Mouse (Mus musculus) neural tube, embryonic 12.5 days (tissue): ENCODE measurements at regions not wholly inside any gene's neighbourhood (a gene's known extent, or its start where the extent isn't known, plus 50 kb on each side); places are given as distances from the start of the nearest gene placed in this dataset.
A peak's percentile ranks its signal among the peaks of the same experiment; 100 is the strongest.

ENCODE experiments used
- ATAC-seq: fragments of 200-750 bp; cut with Nextera tagmentation; 2 replicates; pipeline ENCODE4 v1.8.0; 2017; ENCODE audit warnings: low read depth, mild to moderate bottlenecking, moderate TSS enrichment, moderate library complexity; ENCODE audit not compliant: low FRiP score
- H3K27ac ChIP-seq: fragments of 300-500 bp; sonication (generic); 2 replicates; pipeline ENCODE4 v1.5.1; 2016
- H3K27me3 ChIP-seq: fragments of 300-500 bp; sonication (generic); replicated peaks from 2 replicates; pipeline ENCODE4 v1.6.1; 2016; ENCODE audit warnings: mild to moderate bottlenecking
- H3K36me3 ChIP-seq: fragments of 300-500 bp; sonication (generic); 2 replicates; pipeline ENCODE4 v1.6.1; 2016; ENCODE audit warnings: mild to moderate bottlenecking
- H3K4me1 ChIP-seq: fragments of 300-500 bp; sonication (generic); 2 replicates; pipeline ENCODE4 v1.6.1; 2016
- H3K4me2 ChIP-seq: fragments of 300-500 bp; sonication (generic); replicated peaks from 2 replicates; pipeline ENCODE4 v1.6.1; 2016; ENCODE audit warnings: mild to moderate bottlenecking
- H3K4me3 ChIP-seq: fragments of 300-500 bp; sonication (generic); 2 replicates; pipeline ENCODE4 v1.5.1; 2016
- H3K9ac ChIP-seq: fragments of 300-500 bp; sonication (generic); 2 replicates; pipeline ENCODE4 v1.6.1; 2016; ENCODE audit warnings: mild to moderate bottlenecking
- H3K9me3 ChIP-seq: fragments of 300-500 bp; sonication (generic); 2 replicates; pipeline ENCODE4 v1.6.1; 2016; ENCODE audit warnings: mild to moderate bottlenecking
- WGBS: fragments of 180-500 bp; shearing (Covaris S2); methylation state at CpG from one replicate; pipeline ENCODE4 v1.1.7; 2016; 5-methylcytosine and 5-hydroxymethylcytosine counted together

- no peak overlapping the region for H3K27ac ChIP-seq
- WGBS: 40% methylated on average over 13 of the region's 13 CpGs
Observed at GRCm38 (mm10) chr4:48725660-48726348, 62.5 kb downstream of the Cavin4 start.

GRCm38 (mm10) chr4:48726349-48726835, 63.1 kb downstream of the Cavin4 start:
- Histone ChIP-seq H3K9me3 (no peaks in the 10 kb centered on the region), H3K27ac (no peak overlapping the region), H3K9ac (no peak overlapping the region), H3K4me2 (no peak overlapping the region), H3K36me3 (no peaks in the 10 kb centered on the region), H3K4me3 (no peak overlapping the region), H3K4me1 (peaks cover 7% of the 10 kb centered on the region), H3K27me3 (no peaks in the 10 kb centered on the region)
- ATAC-seq: peak; percentile 57
- WGBS: 62% methylated on average over 11 of the region's 11 CpGs

More at GRCm38 (mm10) chr4:48725660-48726348, 62.5 kb downstream of the Cavin4 start:
- no peak overlapping the region for H3K9ac ChIP-seq
- H3K9me3 ChIP-seq: no peaks in the 10 kb centered on the region
- peak; percentile 81 for ATAC-seq
- 0 out of 2 replicates have a peak overlapping the region, but pooled peaks have one; percentile 7 for H3K4me2 ChIP-seq
- H3K27me3 ChIP-seq: no peaks in the 10 kb centered on the region
- H3K36me3 ChIP-seq: no peaks in the 10 kb centered on the region
- H3K4me3 ChIP-seq: no peak overlapping the region
- H3K4me1 ChIP-seq: peaks cover 7% of the 10 kb centered on the region

GRCm38 (mm10) chr4:48734854-48735564, 71.7 kb downstream of the Cavin4 start:
- peak; percentile 68; the same call in 1 of the 2 replicates for ATAC-seq
- no peak overlapping the region for H3K9ac ChIP-seq
- WGBS: 68% methylated on average over 10 of the region's 10 CpGs

GRCm38 (mm10) chr4:48746237-48746636, 82.9 kb downstream of the Cavin4 start:
- no peak overlapping the region for H3K4me2 ChIP-seq
- H3K4me3 ChIP-seq: no peak overlapping the region
- no peaks in the 10 kb centered on the region for H3K36me3 ChIP-seq
- WGBS: 85% methylated on average over 3 of the region's 3 CpGs
- H3K27ac ChIP-seq: no peak overlapping the region
- no peaks in the 10 kb centered on the region for H3K9me3 ChIP-seq
- no peaks in the 10 kb centered on the region for H3K4me1 ChIP-seq
- no peak for ATAC-seq
- no peaks in the 10 kb centered on the region for H3K27me3 ChIP-seq
- H3K9ac ChIP-seq: no peak overlapping the region

More at GRCm38 (mm10) chr4:48734854-48735564, 71.7 kb downstream of the Cavin4 start:
- Histone ChIP-seq H3K36me3 (no peaks in the 10 kb centered on the region), H3K27ac (no peak overlapping the region), H3K4me2 (no peak overlapping the region), H3K27me3 (no peaks in the 10 kb centered on the region), H3K4me1 (0 out of 2 replicates have a peak, but pooled peaks cover 4% of the 10 kb centered on the region), H3K4me3 (no peak overlapping the region), H3K9me3 (no peaks in the 10 kb centered on the region)

GRCm38 (mm10) chr4:48749566-48749965, 86.3 kb downstream of the Cavin4 start:
- 88% methylated on average over 7 of the region's 7 CpGs for WGBS
- H3K36me3 ChIP-seq: no peaks in the 10 kb centered on the region
- no peak overlapping the region for H3K4me3 ChIP-seq
- no peak overlapping the region for H3K27ac ChIP-seq
- H3K4me2 ChIP-seq: no peak overlapping the region
- no peaks in the 10 kb centered on the region for H3K27me3 ChIP-seq
- H3K9me3 ChIP-seq: no peaks in the 10 kb centered on the region
- no peaks in the 10 kb centered on the region for H3K4me1 ChIP-seq
- no peak overlapping the region for H3K9ac ChIP-seq
- no peak for ATAC-seq

GRCm38 (mm10) chr4:48750087-48750486, 86.8 kb downstream of the Cavin4 start:
- H3K9me3 ChIP-seq: no peaks in the 10 kb centered on the region
- H3K4me2 ChIP-seq: no peak overlapping the region
- H3K27me3 ChIP-seq: no peaks in the 10 kb centered on the region
- no peaks in the 10 kb centered on the region for H3K36me3 ChIP-seq
- ATAC-seq: no peak
- WGBS: 88% methylated on average over 5 of the region's 5 CpGs
- no peak overlapping the region for H3K9ac ChIP-seq
- no peak overlapping the region for H3K27ac ChIP-seq
- no peaks in the 10 kb centered on the region for H3K4me1 ChIP-seq
- no peak overlapping the region for H3K4me3 ChIP-seq

- no peaks in the 10 kb centered on the region for H3K9me3 ChIP-seq
- H3K27ac ChIP-seq: no peak overlapping the region
- H3K4me3 ChIP-seq: no peak overlapping the region
- H3K4me2 ChIP-seq: no peak overlapping the region
- no peaks in the 10 kb centered on the region for H3K36me3 ChIP-seq
- H3K27me3 ChIP-seq: no peaks in the 10 kb centered on the region
- H3K9ac ChIP-seq: no peak overlapping the region
- 80% methylated on average over 13 of the region's 13 CpGs for WGBS
- H3K4me1 ChIP-seq: no peaks in the 10 kb centered on the region
- no peak for ATAC-seq
Observed at GRCm38 (mm10) chr4:48754466-48755171, 91.3 kb downstream of the Cavin4 start.

GRCm38 (mm10) chr4:48760625-48761024, 97.3 kb downstream of the Cavin4 start:
- ATAC-seq: no peak
- Histone ChIP-seq H3K9ac (no peak overlapping the region), H3K4me2 (no peak overlapping the region), H3K27me3 (no peaks in the 10 kb centered on the region), H3K27ac (no peak overlapping the region), H3K4me1 (no peaks in the 10 kb centered on the region), H3K4me3 (no peak overlapping the region), H3K36me3 (no peaks in the 10 kb centered on the region), H3K9me3 (no peaks in the 10 kb centered on the region)
- WGBS: 81% methylated on average over 8 of the region's 8 CpGs

GRCm38 (mm10) chr4:48766458-48766857, 103.1 kb downstream of the Cavin4 start:
- no peak overlapping the region for H3K4me2 ChIP-seq
- H3K27ac ChIP-seq: no peak overlapping the region
- H3K27me3 ChIP-seq: no peaks in the 10 kb centered on the region
- no peaks in the 10 kb centered on the region for H3K4me1 ChIP-seq
- no peaks in the 10 kb centered on the region for H3K9me3 ChIP-seq
- H3K9ac ChIP-seq: no peak overlapping the region
- no peak for ATAC-seq
- no peak overlapping the region for H3K4me3 ChIP-seq
- WGBS: 85% methylated on average over 1 of the region's 1 CpGs
- no peaks in the 10 kb centered on the region for H3K36me3 ChIP-seq

- ATAC-seq: peak; percentile 38; the same call in 1 of the 2 replicates
- H3K36me3 ChIP-seq: no peaks in the 10 kb centered on the region
- peak overlapping the region; percentile 27; the same call in 1 of the 2 replicates for H3K4me2 ChIP-seq
- H3K9ac ChIP-seq: no peak overlapping the region
- H3K27me3 ChIP-seq: no peaks in the 10 kb centered on the region
- H3K4me3 ChIP-seq: no peak overlapping the region
- H3K4me1 ChIP-seq: no peaks in the 10 kb centered on the region
- WGBS: 48% methylated on average over 3 of the region's 3 CpGs
- peak overlapping the region; percentile 8; the same call in 1 of the 2 replicates for H3K27ac ChIP-seq
- no peaks in the 10 kb centered on the region for H3K9me3 ChIP-seq
Observed at GRCm38 (mm10) chr4:48770403-48770953, 107.2 kb downstream of the Cavin4 start.

GRCm38 (mm10) chr4:48770954-48771665, 107.8 kb downstream of the Cavin4 start:
- Histone ChIP-seq H3K36me3 (no peaks in the 10 kb centered on the region), H3K9ac (no peak overlapping the region), H3K4me3 (no peak overlapping the region), H3K4me1 (no peaks in the 10 kb centered on the region), H3K27me3 (no peaks in the 10 kb centered on the region), H3K4me2 (peak overlapping the region; percentile 27; the same call in 1 of the 2 replicates), H3K9me3 (no peaks in the 10 kb centered on the region), H3K27ac (no peak overlapping the region)
- 32% methylated on average over 14 of the region's 14 CpGs for WGBS
- ATAC-seq: peak; percentile 91
